Mouse (Mus musculus) embryo, embryonic 9.5 days (tissue): Measurements from ENCODE around the gene Scgb1b18.
"Not testable (repeated sequence)": the region's sequence is repeated elsewhere in the genome, so short reads cannot be mapped to it uniquely, and the experiment has no call there.

Source experiments
- DNase-seq: peaks from one replicate; pipeline ENCODE4 v3.0.0-alpha.2; 2017; ENCODE audit errors: extremely low spot score

Gene Scgb1b18

DNA sequence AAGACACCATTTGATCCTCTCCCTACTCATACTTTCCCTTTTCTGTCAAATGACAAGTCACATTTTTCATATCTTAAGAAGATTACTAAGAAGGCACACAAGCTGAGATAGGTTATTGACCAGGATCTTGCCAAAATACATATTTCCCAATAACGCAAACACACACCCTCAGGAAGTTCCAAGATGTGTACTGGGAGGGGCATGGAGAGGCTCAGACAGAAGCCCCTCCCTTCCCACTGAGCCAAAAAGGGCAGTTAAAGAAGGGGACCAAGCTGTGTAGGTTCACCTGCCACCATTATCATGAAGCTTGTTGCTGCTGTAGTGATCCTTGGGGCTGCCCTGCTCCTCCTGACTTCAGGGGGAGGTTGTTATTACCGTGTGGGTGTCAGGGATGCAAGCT, at the start of gene Scgb1b18:
Gene Scgb1b18, plus strand, starts transcription at position 301 of the 400 bp plus-strand sequence.
- not testable (repeated sequence) for DNase-seq

DNA sequence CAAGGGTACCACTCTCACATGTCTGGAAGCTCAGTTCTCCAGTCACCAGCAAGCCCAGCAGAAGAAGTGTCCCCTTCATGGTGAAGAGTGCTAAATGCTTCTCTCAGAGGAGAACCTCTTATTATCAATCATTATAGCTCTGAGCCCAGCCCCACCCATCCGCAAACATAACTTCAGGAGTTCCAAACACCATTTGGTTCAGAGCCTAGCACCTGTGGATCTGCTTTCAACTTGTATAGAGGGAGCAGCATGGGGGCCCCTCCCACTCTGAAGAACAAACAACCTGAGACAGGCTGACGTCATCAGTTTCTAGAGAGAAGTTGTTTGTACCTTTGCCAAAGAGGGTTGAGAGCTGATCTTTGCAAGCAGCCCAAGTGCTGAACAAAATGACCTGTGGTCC, 11.6 kb upstream of the Scgb1b18 start, which contains the start of gene Scgb2b18:
Gene Scgb2b18, minus strand, starts transcription at position 101 of the 400 bp plus-strand sequence.
- DNase-seq: not testable (repeated sequence)
